Mouse (Mus musculus) CH12.LX (cell line): ENCODE measurements around the gene Ostn.

Experiments used
- CTCF ChIP-seq, 2 experiments: IDR thresholded peaks in 1 of 2; conservative IDR thresholded peaks in 1 of 2; 2 replicates each; pipeline ENCODE4 v1.5.1; 2011 to 2012; ENCODE audit warnings: low read depth in 2 of 2, low read length in 2 of 2, improper control_type of control experiment in 1 of 2, inconsistent platforms in 1 of 2, mild to moderate bottlenecking in 1 of 2, moderate library complexity in 1 of 2
- E2F4 ChIP-seq: IDR thresholded peaks from 2 replicates; pipeline ENCODE4 v1.6.1; 2011; ENCODE audit warnings: low read depth, low read length, improper control_type of control experiment; ENCODE audit not compliant: insufficient replicate concordance
- ETS1 ChIP-seq: conservative IDR thresholded peaks from 2 replicates; pipeline ENCODE4 v1.6.1; 2012; ENCODE audit warnings: low read depth, mild to moderate bottlenecking, inconsistent platforms, low read length, improper control_type of control experiment, moderate library complexity
- HCFC1 ChIP-seq: IDR thresholded peaks from 2 replicates; pipeline ENCODE4 v1.6.1; 2012; ENCODE audit warnings: low read depth, mild to moderate bottlenecking, inconsistent platforms, low read length, improper control_type of control experiment
- JUND ChIP-seq: conservative IDR thresholded peaks from 2 replicates; pipeline ENCODE4 v1.6.1; 2011; ENCODE audit warnings: low read depth, low read length, improper control_type of control experiment
- KAT2A ChIP-seq: IDR thresholded peaks from 2 replicates; pipeline ENCODE4 v1.6.1; 2012; ENCODE audit warnings: low read length, improper control_type of control experiment, inconsistent platforms; ENCODE audit not compliant: insufficient replicate concordance
- MAX ChIP-seq: IDR thresholded peaks from 2 replicates; pipeline ENCODE4 v1.6.1; 2011; ENCODE audit warnings: low read length, improper control_type of control experiment
- MXI1 ChIP-seq: IDR thresholded peaks from 2 replicates; pipeline ENCODE4 v1.6.1; 2011; ENCODE audit warnings: mild to moderate bottlenecking, low read depth, low read length, improper control_type of control experiment
- POLR2A ChIP-seq: IDR thresholded peaks from 2 replicates; pipeline ENCODE4 v1.6.1; 2011; ENCODE audit warnings: low read depth, mild to moderate bottlenecking, improper control_type of control experiment, low read length
- POLR2AphosphoS2 ChIP-seq: IDR thresholded peaks from 2 replicates; pipeline ENCODE4 v1.6.1; 2011; ENCODE audit warnings: low read depth, low read length, improper control_type of control experiment
- TCF12 ChIP-seq: IDR thresholded peaks from 2 replicates; pipeline ENCODE4 v1.6.1; 2014; ENCODE audit warnings: low read depth, mild to moderate bottlenecking, inconsistent platforms, low read length, improper control_type of control experiment
- USF1 ChIP-seq: IDR thresholded peaks from 2 replicates; pipeline ENCODE4 v1.6.1; 2014; ENCODE audit warnings: low read depth, mild to moderate bottlenecking, inconsistent platforms, low read length, improper control_type of control experiment
- USF2 ChIP-seq: conservative IDR thresholded peaks from 2 replicates; pipeline ENCODE4 v1.6.1; 2011; ENCODE audit warnings: low read depth, low read length, improper control_type of control experiment

DNA sequence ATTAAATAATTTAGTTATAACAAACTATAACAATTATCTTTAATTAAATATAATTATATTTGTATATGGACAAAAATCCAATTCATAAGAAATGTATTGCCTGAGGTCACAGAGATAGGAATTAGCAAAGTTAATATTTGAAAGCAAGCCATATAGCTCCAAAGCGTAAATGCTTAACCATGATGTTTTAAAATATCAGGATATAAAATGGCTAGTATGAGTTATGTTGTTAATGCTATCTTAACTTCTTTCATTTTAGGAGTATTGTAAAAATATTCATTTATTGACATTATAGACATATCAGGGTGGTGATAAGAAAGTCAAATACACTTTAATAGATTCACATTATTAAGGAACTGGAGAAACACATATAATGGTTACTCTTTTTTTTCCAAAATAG is 52.8 kb downstream of the Ostn start:
- no peak for TF ChIP-seq CTCF (conservative IDR thresholded peaks at IDR 0.05 in 1 of 2, IDR thresholded peaks at IDR 0.05 in 1 of 2; ENCODE audit: low read depth in 2 of 2, low read length in 2 of 2)
- TF ChIP-seq TCF12: no peak
- TF ChIP-seq MAX: no peak
- no peak for TF ChIP-seq KAT2A
- no peak for TF ChIP-seq USF2
- TF ChIP-seq POLR2A: no peak
- TF ChIP-seq MXI1: no peak
- no peak for TF ChIP-seq ETS1
- TF ChIP-seq USF1: no peak
- TF ChIP-seq E2F4: no peak
- TF ChIP-seq JUND: no peak
- TF ChIP-seq POLR2AphosphoS2: no peak
- TF ChIP-seq HCFC1: no peak
